Mouse (Mus musculus) heart, adult 2 months (tissue): Measurements from ENCODE around the gene Gda.

Source experiments
- CTCF ChIP-seq: fragments of 200-600 bp; IDR thresholded peaks from 2 replicates; pipeline ENCODE4 v1.8.1; 2022; ENCODE audit warnings: antibody characterized with exemption, mild to moderate bottlenecking, moderate library complexity
- POLR2A ChIP-seq: fragments of 200-500 bp; IDR thresholded peaks from 2 replicates; pipeline ENCODE4 v1.6.1; 2011; ENCODE audit warnings: mild to moderate bottlenecking, low read depth, low read length, control low read depth; ENCODE audit not compliant: insufficient read depth

DNA sequence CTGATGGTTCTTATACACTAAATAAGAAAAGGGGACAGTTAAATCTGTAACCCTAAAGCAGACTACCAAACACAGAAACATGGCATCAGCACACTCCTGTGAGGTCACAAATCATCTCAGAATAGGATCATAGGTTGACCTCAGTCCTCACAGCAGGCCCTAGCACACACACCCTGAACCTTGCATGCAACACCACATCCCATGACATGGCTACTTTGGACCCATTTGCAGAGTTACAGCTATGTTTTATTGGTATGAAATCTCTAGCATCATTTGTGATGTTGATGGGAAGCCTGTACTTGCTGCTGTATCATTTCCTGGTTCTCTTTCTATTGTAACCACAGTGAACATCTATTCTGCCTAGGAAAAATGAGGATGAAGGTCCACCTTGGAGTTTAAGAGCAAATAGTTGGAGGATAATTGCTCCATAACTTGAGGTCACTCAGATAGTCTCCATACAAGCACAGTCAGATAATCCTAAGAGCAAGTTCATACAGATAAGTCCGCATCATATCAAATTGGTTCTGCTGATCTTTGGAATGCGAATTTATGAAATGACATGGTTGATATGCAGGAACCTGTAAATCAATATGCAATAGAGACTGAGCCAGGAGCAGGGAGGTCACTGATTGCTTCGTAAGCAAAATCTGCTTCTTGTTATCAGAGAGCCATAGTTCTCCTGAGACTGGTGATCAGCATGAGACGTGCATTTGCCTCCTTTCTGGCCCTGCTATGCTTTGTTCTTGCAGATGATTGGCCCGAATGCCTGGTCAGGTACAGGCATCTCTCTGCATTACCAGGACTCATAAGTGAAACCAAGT, 14.1 kb upstream of the Gda start:
- TF ChIP-seq POLR2A (no peak), CTCF (no peak)
